Mouse (Mus musculus): ENCODE results near the gene Zkscan8.
"Not testable (repeated sequence)": the region's sequence is repeated elsewhere in the genome, so short reads cannot be mapped to it uniquely, and the experiment has no call there.

The Zkscan8 gene

DNA sequence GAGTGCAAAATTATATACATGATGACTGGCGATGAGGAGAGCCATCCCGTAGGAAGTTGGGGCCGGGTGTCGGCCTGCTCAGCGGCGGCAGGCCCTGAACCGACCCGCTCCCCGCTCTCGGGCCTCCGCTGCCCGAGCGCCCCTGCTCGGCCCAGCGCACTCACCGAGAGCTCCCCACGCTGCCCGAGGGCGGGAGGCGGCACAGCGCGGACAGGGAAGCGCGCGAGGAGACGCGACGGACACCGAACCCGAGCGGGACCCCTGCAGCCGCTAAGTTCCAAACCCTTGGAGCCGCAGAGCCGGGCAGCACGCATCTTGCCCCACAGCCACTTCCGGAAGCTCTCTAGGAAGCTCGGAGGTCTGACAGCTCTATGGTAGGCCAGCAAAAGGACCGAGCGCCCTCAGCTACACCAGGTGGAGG is at the start of gene Zkscan8:
Gene Zkscan8, minus strand, starts transcription at position 340 of the 421 bp plus-strand sequence.
- DNase-seq (ENCODE audit: low spot score) = peak; percentile 72

DNA sequence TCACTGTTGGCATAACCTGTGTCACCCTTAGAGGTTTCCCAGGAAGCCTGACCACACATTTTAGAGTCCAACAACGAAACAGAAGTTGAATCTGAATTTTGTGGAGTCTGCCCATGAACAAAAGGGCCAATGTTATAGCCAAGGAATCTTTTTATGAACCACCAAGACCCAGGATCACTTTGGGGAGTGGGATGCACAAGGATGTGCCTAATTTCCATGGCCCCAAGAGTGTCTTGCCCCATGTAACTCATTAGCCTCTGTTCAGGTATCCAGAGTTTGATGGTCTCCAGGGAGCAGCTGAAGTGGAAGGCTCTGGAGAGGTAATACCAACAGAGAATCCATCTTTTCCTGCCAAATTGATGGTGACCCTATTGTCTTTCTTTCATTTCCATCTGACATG is 28.9 kb upstream of the Zkscan8 start, which contains the start of gene Olfr1535:
Gene Olfr1535, minus strand, starts transcription at position 101 of the 400 bp plus-strand sequence.
- no peak for DNase-seq (ENCODE audit: low spot score)

DNA sequence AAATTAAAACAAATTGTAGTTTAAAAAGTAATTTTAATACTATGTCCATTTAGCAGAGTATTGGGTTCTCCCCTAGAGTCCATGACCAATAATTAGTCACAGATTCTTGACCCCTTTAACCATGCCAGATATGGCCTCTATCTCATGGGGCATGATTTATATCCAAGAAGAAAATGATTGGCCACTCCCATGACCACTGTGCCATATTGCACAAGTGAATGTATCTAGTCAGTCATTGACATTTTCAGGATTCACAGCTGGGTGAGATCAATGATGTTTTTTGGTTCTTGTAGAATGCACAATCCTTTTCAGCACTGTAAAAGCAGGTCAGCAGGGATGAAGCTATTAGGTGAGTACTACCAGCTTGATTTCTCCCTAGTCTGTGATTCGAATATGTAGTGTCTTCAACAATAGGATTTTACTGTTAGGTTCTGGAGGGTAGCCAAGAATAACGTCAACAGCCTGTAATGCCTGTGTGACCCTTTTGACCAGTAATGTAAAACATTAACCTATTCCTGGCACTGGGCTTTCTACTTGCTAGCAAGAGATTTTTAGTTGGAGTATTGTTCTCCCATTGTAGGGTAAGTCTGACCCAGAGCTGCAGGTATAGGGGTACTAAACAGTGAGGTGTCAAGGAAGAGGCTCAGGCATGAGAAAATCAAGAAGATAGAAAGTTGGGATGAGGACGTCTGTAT is 19.6 kb upstream of the Zkscan8 start:
- no peak for DNase-seq (ENCODE audit: low spot score)

DNA sequence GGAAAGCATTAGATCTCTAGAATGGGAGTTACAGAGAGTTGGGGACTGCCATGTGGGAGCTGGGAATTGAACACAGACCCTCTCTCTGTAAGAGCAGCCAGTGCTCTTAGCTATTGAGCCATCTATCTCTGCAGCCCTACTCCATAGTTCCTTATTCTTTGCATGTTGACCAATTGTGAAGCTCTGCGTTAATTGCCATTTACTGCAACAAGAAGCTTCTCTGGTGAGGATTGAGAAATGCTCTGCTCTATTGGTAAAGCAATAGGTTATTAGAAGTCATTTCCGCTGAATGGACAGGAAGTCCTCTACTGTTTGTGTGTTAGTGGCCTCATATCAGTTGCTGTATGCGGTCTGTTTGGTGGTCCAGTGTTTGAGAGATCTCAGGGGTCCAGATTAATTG is 18.6 kb upstream of the Zkscan8 start:
- no peak for DNase-seq (ENCODE audit: low spot score)

DNA sequence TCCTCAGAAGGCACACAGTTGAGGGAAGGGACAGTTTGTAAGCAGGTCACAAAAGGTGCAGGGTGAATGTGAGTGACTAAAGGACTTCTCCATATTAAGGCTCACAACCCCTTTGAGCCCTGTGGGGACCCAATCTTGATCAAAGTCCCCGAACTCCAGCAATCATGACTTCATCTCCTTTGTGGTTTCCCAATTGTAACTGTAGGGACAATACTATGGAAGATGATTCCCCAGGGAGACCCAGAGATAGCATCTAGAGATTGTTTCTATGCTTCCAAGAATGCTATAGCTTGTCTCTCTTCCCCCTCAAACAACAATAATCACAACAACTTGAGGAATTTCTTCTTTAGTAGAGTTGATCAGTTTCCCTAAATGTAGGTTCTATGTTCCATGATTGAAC is 11.8 kb upstream of the Zkscan8 start, which contains the start of gene Olfr1366:
Gene Olfr1366, minus strand, starts transcription at position 101 of the 400 bp plus-strand sequence.
- DNase-seq (ENCODE audit: low spot score) = no peak

DNA sequence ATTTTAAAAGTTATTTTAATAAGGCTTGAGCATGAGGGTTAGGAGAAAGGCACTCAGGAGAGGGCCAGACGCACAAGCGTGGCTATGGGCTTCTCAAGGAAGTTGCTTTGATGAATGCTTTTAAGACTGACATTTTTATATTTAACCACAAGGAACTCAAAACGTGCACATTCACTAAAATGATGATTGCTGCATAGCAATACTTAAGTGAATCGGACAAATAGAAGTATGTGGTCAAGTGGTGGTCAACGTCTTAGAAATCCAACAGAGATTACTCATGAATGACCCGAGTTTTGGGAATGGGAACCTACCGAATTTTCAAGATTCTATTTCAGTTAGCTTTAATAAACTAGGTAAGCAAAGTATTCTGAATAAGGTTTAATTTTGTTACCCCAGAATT is 784 bp downstream of the Zkscan8 start:
- DNase-seq (ENCODE audit: low spot score) = no peak

DNA sequence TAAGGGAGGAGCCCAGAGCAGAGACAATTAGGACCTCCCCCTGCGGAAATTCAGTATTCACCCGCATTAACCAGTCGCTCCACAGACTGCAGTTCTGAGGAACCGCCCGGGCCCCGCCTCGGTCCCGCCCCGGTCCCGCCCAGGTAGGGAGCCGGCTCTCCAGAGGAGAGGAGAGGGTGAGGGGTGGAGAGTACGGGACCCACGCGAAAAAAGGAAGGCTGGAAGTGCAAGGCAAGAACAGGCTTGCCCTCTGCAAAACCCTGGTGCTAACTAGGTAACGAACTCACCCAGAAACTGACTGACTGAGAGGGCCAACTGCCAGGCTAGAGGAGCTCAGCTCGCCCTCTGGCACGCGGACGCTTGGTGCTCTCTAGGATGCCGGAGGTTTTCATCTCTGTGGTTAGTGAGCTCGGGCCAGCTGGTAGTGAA is 24.7 kb downstream of the Zkscan8 start:
- peak; percentile 58 for DNase-seq (ENCODE audit: low spot score)

DNA sequence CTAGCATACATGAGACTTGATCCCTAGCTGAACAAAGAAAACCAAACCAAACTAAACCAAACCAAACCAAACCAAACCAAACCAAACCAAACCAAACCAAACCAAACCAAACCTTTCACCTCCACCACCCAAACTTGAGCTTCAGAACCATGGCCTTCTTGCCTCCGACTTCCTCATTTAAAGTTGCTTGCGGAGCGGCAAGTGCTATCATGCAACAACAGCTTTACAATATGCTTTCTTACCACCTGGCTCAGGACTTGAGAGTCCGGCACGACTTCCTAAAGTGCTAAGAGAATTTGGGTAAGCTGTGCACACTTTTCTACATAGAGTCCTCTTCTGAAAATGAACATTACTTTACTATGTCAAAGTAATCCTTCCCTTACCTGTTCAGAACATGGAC is 28.6 kb downstream of the Zkscan8 start:
- no peak for DNase-seq (ENCODE audit: low spot score)

DNA sequence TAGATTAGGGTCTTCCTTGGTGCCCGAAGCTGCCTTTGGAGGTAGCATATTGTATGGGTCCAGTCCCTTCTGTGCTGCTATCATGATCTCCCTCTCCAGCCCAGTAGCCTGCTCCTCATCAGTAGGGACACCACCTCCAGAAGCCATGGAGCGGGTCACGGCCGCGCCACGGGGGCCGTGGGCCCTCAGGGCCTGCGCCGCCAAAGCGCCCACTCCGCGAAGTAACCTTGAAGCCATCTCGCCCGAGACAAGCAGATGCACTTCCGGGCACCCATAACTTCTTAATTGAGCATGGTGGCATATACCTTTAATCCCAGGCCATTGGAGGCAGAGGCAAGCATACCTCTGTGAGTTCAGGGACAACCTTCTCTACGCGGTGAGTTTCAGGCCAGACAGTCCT is 29.7 kb downstream of the Zkscan8 start, which contains the start of gene Gm11273:
Gene Gm11273, minus strand, starts transcription at position 237 of the 400 bp plus-strand sequence.
- not testable (repeated sequence) for DNase-seq (ENCODE audit: low spot score)

DNA sequence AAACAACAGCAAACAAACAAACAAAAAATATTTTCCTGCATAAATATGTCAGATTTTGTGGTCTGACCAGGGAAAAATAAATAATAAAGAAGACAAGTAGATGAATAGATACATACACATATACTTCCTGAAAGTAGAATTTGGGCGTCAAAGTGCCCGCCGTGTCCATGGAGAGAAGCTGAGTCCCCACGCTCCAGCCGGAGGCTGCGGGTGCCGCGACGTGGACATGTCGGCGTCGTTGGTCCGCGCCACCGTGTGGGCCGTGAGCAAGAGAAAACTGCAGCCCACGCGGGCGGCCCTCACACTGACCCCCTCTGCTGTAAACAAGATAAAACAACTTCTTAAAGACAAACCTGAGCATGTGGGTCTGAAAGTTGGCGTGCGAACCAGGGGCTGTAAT is 35.8 kb downstream of the Zkscan8 start, which contains the start of gene AK157302:
Gene AK157302, plus strand, starts transcription at position 144 of the 400 bp plus-strand sequence.
- DNase-seq (ENCODE audit: low spot score) = no peak

DNA sequence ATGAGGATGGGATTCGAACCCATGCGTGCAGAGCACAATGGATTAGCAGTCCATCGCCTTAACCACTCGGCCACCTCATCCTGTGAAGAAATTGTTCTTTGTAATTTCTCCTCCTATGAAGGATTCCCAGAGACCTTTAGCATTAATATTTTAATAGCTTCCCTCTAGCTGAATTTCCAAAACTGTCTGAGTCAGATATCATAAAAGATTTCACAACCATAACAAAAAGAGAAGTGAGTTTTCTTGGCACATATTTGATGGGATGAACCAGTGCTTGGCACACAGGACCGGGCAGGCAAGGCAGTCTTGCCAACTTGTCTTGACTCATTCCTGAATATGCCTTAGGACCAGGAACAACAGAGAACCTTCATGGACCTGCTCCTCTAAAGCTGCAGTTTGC is 38.1 kb downstream of the Zkscan8 start:
- DNase-seq (ENCODE audit: low spot score) = no peak

DNA sequence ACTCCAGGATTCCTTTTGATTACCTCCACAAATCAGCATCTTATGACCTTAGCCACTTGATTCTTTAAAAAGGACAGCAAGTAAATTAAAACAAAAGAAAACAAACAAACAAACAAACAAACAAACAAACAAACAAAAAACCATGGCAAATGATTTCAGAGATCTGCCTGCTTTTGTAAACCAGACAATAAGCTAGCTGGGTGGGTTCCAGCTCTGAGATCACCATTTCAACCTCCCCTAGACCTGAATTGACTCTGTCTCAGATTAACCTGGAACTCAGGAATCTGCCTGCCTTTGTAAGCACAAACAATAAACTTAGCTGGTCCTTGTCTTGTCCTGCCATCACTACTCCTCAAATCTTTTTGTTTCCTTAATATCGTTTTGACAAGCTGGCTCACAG is 44.0 kb downstream of the Zkscan8 start:
- no peak for DNase-seq (ENCODE audit: low spot score)

DNA sequence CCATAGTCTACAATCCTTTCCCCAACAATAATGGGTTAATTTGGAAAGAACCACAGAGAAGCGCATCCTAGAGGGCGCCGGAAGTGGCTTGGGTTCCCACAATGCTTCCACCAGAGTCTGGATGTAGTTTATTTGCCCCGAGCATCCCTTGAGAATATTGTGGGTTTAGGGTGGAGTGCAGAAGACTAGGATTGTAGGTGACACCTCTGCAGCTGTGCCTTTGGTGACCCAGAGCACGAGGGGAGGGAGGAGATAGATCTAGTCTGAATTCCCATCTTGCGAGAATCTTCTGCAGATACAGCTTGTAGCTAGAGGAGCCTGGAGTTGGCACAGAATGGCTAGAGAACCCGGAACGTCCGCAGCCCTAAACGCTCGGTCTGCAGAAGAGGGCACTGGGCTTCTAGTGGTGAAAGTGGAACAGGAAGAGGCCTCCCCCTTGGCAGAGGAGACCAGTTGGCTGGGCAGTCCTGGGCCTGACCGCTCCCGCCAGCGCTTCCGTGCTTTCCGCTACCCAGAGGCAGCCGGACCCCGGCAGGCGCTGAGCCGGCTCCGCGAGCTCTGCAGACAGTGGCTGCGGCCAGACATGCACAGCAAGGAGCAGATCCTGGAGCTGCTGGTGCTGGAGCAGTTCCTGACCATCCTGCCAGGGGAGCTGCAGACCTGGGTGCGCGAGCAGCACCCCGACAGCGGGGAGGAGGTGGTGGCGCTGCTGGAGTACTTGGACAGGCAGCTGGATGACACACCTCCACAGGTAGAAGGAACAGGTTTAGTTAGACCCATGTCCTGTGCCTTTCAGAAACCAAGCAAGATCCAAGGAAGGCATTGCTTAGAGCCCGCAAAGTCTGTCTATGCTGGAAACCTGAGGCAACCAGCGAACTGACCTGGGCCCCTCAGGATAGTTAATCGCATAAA is 51.9 kb downstream of the Zkscan8 start, which contains the start of the genes Zkscan4 and Gm10065:
Gene Zkscan4, plus strand, starts transcription at position 149 of the 912 bp plus-strand sequence.
Gene Gm10065, minus strand, starts transcription at position 683 of the 912 bp plus-strand sequence.
- peak; percentile 57 for DNase-seq (ENCODE audit: low spot score)

DNA sequence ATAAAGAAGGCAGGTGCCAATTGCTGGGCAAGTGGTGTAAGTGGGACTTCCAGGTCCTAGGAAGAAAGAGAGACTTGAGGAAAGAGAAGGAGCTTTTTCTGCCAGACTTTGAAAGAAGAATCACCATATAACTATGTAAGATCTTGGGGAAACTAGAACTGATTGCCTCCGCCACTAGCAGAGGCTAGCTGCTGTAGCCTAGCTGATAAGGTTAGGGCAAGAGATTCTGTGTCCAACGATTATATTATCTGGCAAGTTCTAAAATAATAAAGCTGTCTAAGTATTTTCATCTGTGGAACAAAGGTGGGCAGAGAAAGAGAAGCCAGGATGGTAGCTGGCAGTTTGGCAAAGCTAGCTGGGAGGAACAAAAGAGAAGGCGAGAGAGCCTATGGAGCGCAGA is 58.5 kb downstream of the Zkscan8 start:
- DNase-seq (ENCODE audit: low spot score) = no peak

DNA sequence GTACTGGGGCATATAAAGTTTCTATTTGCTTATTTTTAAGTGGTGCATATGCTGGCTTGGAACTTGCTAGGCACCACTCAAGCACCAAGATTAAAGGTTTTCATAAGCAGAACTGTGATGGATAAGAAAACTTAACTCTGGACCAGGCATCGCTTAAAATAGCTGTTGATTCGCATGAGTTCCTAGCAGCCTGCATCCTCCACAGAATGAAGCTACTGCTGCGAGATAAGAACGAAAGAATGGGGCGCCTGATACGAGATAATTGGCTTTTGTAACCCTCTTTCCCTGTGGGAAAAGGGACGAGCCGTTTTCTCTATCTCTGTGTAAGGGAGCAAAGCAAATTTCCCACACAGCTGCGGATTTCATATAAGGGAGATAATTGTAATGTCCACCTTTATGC is 61.8 kb downstream of the Zkscan8 start:
- DNase-seq (ENCODE audit: low spot score) = no peak

DNA sequence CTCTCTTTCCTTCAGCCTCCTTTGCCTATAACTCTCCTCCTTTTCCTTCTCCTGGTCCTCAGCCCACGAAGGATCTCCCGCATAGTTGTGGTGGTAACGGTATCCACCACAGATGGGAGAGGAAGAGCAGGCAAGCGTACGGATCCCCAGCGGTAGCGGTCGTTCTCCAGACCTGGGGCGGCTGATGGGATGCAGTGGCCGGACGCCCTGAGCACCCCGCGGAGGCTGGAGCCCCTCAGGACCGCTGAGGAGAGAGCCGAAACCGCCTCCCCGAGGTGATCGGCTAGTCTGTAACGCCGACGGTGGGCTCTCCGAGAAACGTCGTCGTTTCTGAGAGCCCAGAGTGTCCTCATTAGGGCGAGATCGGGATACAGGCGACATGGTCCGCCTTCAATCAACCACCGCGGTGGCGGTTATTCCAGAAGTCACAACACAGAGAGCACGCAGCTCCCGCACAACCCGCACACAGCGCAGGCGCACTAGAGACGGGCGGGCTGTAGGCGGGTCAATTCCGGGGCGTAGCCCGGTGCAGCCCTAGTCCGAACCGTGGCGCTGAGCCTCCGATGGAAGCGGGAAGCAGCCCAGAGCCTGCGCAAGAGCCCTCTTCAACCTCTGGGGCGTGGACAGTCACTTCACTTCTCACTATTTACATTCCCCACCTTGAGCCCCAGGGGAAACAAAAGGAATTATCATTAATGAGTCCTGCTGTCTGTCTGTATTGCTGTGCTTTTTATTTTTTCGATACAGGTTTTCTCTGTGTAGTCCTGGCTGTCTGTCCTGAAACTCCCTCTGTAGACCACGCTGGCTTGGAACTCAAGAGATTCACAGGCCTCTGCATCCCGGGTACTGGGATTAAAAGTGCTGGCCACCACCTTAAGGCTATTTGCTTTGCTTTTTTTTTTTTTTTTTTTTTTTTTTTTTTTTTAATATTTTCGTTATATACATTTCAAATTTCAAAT is 62.6 kb downstream of the Zkscan8 start, which contains the start of gene Nkapl:
Gene Nkapl, minus strand, starts transcription at position 449 of the 959 bp plus-strand sequence.
- DNase-seq (ENCODE audit: low spot score) = peak; percentile 48

DNA sequence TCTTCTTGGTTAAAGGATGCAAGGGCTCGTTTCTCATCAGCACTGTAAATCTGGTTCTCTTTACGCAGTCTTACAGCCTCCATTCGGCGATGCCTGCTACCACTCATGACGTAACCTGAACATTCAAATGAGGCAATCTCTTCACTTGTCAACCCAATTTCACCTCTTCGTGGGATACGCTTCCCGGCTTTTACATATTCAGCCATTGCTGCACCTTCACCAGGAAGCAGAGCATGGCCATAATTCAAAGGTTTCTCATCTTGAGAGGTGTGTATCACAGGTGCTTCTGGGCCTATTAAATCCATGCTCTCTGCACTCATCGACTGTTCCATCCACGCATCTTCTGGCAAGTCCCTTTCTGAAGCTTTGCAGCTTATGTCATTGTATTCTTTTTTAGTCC is 63.6 kb downstream of the Zkscan8 start:
- DNase-seq (ENCODE audit: low spot score) = no peak
